Mouse (Mus musculus): Measurements from ENCODE around the gene Hsd3b7. TPM values are rescaled to one million over a fixed set of nuclear protein-coding genes. Genes with fewer than 3 reads are reported as not detected.
A peak's percentile ranks its signal among the peaks of the same experiment; 100 is the strongest.

The Hsd3b7 gene
- 43.4 and 47.9 TPM in 2 replicates for polyA plus RNA-seq (2012; ENCODE audit: insufficient read depth, insufficient read length, missing spikeins)

DNA sequence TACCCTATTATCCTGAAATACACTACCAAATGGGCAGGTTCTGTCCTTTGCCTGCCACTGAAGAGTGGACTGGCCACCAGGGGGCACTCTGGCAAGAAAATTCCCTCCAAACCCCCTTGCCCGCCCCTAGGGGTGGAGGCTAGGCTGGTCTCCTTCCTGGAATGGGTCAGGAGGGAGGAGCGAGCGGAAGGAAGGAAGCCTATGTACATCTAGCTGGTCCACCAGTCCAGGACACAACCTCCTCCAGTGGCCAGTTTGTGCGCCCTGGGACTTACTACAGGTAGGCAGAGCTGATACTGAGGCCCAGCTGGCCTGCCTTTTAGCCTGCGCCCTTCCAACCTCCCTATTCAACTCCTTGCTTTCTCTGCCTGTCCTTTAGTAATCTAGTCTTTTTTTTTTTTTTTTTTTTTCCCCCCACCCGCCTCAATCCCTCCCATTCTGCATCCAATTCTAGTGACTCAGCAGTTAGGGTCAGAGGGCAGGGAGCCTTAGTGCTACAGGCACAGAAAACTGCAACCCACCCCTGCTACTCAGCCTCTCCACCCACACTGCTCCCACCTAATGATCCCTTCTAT is at the start of gene Hsd3b7:
Gene Hsd3b7, plus strand, starts transcription at position 170 of the 575 bp plus-strand sequence.
- peak; percentile 72 for TF ChIP-seq CTCF (IDR thresholded peaks at IDR 0.05; ENCODE audit: low read depth, low read length)
- 0 out of 2 replicates have a peak, but pooled peaks have one; percentile 71 for TF ChIP-seq POLR2A (IDR thresholded peaks at IDR 0.05; ENCODE audit: borderline replicate concordance, low read depth, low read length)
- H3K4me1 ChIP-seq (ENCODE audit: control insufficient read depth, insufficient read depth, low read length): peaks cover 15% of the 10 kb centered on the region
- H3K27ac ChIP-seq (ENCODE audit: insufficient read depth, low read depth, low read length): peak within 1 kb of the TSS; percentile 49
- peak within 1 kb of the TSS; percentile 58 for H3K4me3 ChIP-seq (ENCODE audit: insufficient read depth, low read length)

DNA sequence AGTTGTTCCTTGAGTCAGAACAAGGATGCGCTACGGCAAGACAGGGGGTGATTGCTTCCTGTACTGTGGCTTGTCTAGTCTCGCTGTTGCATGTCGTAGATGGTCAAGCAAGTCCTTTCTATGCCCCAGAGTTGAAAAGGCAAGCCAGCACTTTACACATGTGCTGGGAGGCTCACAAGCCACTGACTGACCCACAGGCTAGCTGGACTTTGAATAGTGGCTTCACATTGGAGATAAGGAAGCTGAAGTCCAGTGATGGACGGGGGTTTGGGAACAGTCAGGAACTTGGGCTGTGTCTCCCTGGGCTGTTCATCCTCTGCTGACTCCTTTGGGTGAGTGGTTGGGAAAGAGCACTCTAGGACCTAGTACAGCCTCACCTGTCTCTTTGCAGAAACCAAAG is 48.8 kb upstream of the Hsd3b7 start:
- no peak overlapping the region for H3K4me3 ChIP-seq (ENCODE audit: insufficient read depth, low read length)
- H3K27ac ChIP-seq (ENCODE audit: insufficient read depth, low read depth, low read length): no peak overlapping the region
- TF ChIP-seq CTCF (IDR thresholded peaks at IDR 0.05; ENCODE audit: low read depth, low read length) (no peak), POLR2A (IDR thresholded peaks at IDR 0.05; ENCODE audit: borderline replicate concordance, low read depth, low read length) (no peak)
- H3K4me1 ChIP-seq (ENCODE audit: control insufficient read depth, insufficient read depth, low read length): peaks cover 16% of the 10 kb centered on the region

- TF ChIP-seq CTCF (IDR thresholded peaks at IDR 0.05; ENCODE audit: low read depth, low read length): no peak
- TF ChIP-seq POLR2A (IDR thresholded peaks at IDR 0.05; ENCODE audit: borderline replicate concordance, low read depth, low read length): no peak
- no peak overlapping the region for H3K27ac ChIP-seq (ENCODE audit: insufficient read depth, low read depth, low read length)
- no peak overlapping the region for H3K4me3 ChIP-seq (ENCODE audit: insufficient read depth, low read length)
- peaks cover 16% of the 10 kb centered on the region for H3K4me1 ChIP-seq (ENCODE audit: control insufficient read depth, insufficient read depth, low read length)
These were observed 48.3 kb upstream of the Hsd3b7 start for GRCm38 (mm10) chr7:127752069-127752468.

GRCm38 (mm10) chr7:127753158-127753557 is 47.2 kb upstream of the Hsd3b7 start:
- Histone ChIP-seq H3K27ac (ENCODE audit: insufficient read depth, low read depth, low read length) (peak overlapping the region; percentile 12; the same call in 1 of the 2 replicates), H3K4me1 (ENCODE audit: control insufficient read depth, insufficient read depth, low read length) (peaks cover 16% of the 10 kb centered on the region), H3K4me3 (ENCODE audit: insufficient read depth, low read length) (no peak overlapping the region)
- TF ChIP-seq CTCF (IDR thresholded peaks at IDR 0.05; ENCODE audit: low read depth, low read length) (no peak), POLR2A (IDR thresholded peaks at IDR 0.05; ENCODE audit: borderline replicate concordance, low read depth, low read length) (no peak)

GRCm38 (mm10) chr7:127753741-127754140 is 46.7 kb upstream of the Hsd3b7 start:
- H3K4me1 ChIP-seq (ENCODE audit: control insufficient read depth, insufficient read depth, low read length): peaks cover 16% of the 10 kb centered on the region
- no peak overlapping the region for H3K4me3 ChIP-seq (ENCODE audit: insufficient read depth, low read length)
- TF ChIP-seq CTCF (IDR thresholded peaks at IDR 0.05; ENCODE audit: low read depth, low read length) (no peak), POLR2A (IDR thresholded peaks at IDR 0.05; ENCODE audit: borderline replicate concordance, low read depth, low read length) (no peak)
- no peak overlapping the region for H3K27ac ChIP-seq (ENCODE audit: insufficient read depth, low read depth, low read length)

DNA sequence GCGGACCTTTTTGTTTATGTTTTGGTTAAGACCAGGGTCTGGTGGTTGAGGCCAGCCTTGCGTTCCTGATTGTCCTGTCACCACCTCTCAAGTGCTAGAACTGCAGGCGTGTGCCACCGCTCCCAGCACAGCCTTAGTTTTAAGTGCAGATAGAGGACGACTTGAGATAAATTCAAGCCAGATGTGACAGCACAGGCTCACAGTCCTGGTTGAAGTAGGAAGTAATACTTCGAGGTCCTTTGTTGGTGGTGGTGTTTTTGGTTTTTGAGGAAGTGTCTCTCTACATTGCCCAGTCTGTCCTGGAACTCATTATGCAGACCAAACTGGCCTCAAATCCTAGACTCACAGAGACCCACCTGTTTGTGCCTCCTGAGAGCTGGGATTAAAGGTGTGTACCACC is 40.7 kb upstream of the Hsd3b7 start:
- peaks cover 27% of the 10 kb centered on the region for H3K4me1 ChIP-seq (ENCODE audit: control insufficient read depth, insufficient read depth, low read length)
- peak overlapping the region; percentile 3; the same call in 1 of the 2 replicates for H3K4me3 ChIP-seq (ENCODE audit: insufficient read depth, low read length)
- TF ChIP-seq POLR2A (IDR thresholded peaks at IDR 0.05; ENCODE audit: borderline replicate concordance, low read depth, low read length): no peak
- no peak for TF ChIP-seq CTCF (IDR thresholded peaks at IDR 0.05; ENCODE audit: low read depth, low read length)
- H3K27ac ChIP-seq (ENCODE audit: insufficient read depth, low read depth, low read length): peak overlapping the region; percentile 79

DNA sequence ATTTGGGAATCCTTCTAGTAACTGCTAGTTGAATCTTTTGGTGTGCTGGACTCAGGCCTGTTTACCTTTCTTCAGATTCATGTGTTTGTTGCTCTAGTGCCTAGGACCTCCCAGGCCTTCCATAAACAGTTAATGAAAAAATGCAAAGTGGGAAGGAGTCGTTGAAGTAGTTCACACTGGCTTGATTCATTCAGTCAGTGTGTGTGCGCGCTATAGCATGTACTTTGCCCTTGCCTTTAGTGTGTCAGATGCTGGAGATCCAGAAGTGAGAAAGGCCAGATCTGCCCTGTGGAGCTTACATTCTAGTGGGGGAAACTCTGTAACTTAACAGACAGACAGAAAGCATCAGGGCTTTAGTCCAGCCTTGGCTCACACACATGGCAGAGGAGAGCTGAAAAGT is 39.9 kb upstream of the Hsd3b7 start:
- TF ChIP-seq CTCF (IDR thresholded peaks at IDR 0.05; ENCODE audit: low read depth, low read length): no peak
- no peak for TF ChIP-seq POLR2A (IDR thresholded peaks at IDR 0.05; ENCODE audit: borderline replicate concordance, low read depth, low read length)
- peaks cover 27% of the 10 kb centered on the region for H3K4me1 ChIP-seq (ENCODE audit: control insufficient read depth, insufficient read depth, low read length)
- no peak overlapping the region for H3K4me3 ChIP-seq (ENCODE audit: insufficient read depth, low read length)
- peak overlapping the region; percentile 79 for H3K27ac ChIP-seq (ENCODE audit: insufficient read depth, low read depth, low read length)

GRCm38 (mm10) chr7:127761026-127761425 is 39.4 kb upstream of the Hsd3b7 start:
- TF ChIP-seq POLR2A (IDR thresholded peaks at IDR 0.05; ENCODE audit: borderline replicate concordance, low read depth, low read length) (no peak), CTCF (IDR thresholded peaks at IDR 0.05; ENCODE audit: low read depth, low read length) (peak; percentile 80)
- H3K27ac ChIP-seq (ENCODE audit: insufficient read depth, low read depth, low read length): no peak overlapping the region
- H3K4me3 ChIP-seq (ENCODE audit: insufficient read depth, low read length): no peak overlapping the region
- H3K4me1 ChIP-seq (ENCODE audit: control insufficient read depth, insufficient read depth, low read length): peaks cover 27% of the 10 kb centered on the region

DNA sequence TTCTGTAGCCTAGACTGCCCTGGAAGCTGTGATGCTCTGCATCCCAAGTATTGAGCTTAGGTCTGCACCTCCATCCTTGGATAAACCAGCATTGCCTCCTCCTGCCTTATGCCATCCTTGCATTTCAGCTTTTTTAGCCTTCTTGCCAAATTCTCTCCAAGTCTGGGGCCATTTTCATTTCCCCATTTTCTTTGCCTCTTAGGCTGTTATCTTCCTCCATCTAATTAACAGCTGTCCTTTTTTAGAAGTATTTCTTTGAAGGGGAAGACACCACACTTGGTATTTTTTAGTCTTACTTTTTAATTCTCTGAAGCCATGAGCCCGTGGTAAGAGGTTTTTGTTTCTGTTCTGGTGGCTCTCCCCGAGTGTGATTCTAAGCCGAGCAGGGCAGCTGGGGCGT is 36.8 kb upstream of the Hsd3b7 start:
- Histone ChIP-seq H3K27ac (ENCODE audit: insufficient read depth, low read depth, low read length) (peak overlapping the region; percentile 59), H3K4me3 (ENCODE audit: insufficient read depth, low read length) (no peak overlapping the region), H3K4me1 (ENCODE audit: control insufficient read depth, insufficient read depth, low read length) (peaks cover 27% of the 10 kb centered on the region)
- TF ChIP-seq CTCF (IDR thresholded peaks at IDR 0.05; ENCODE audit: low read depth, low read length): no peak

DNA sequence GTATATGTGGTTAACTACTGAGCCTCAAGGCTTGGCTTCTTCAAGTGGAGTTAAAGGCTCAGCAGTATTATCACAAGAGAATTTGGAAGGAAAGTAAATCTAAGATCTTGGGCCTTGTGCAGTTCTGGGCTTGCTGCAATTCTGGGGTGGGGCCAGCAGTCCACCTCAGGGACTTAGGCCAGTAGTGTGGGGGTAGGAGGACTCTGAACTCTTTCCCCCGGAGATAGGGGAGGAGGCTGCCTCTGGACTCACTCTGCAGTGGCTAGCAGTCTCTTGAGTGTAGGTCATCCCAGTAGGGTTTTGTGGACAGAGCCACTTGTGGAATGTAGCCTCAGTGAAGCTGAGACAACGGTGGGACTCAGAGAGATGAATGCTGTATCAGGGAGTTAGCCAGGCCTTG is 34.6 kb upstream of the Hsd3b7 start:
- Histone ChIP-seq H3K27ac (ENCODE audit: insufficient read depth, low read depth, low read length) (no peak overlapping the region), H3K4me3 (ENCODE audit: insufficient read depth, low read length) (no peak overlapping the region), H3K4me1 (ENCODE audit: control insufficient read depth, insufficient read depth, low read length) (peaks cover 14% of the 10 kb centered on the region)
- TF ChIP-seq POLR2A (IDR thresholded peaks at IDR 0.05; ENCODE audit: borderline replicate concordance, low read depth, low read length) (no peak), CTCF (IDR thresholded peaks at IDR 0.05; ENCODE audit: low read depth, low read length) (no peak)

All from bone marrow macrophage, adult 2 months (primary cell).